Mouse (Mus musculus) natural killer cell, adult 2 months (primary cell): ENCODE measurements around the gene Lpar4.

Experiments
- DNase-seq, 2 experiments: peaks; one replicate each; pipeline ENCODE4 v3.0.0; 2022; ENCODE audit warnings: low spot score in 2 of 2

Lpar4 gene

DNA sequence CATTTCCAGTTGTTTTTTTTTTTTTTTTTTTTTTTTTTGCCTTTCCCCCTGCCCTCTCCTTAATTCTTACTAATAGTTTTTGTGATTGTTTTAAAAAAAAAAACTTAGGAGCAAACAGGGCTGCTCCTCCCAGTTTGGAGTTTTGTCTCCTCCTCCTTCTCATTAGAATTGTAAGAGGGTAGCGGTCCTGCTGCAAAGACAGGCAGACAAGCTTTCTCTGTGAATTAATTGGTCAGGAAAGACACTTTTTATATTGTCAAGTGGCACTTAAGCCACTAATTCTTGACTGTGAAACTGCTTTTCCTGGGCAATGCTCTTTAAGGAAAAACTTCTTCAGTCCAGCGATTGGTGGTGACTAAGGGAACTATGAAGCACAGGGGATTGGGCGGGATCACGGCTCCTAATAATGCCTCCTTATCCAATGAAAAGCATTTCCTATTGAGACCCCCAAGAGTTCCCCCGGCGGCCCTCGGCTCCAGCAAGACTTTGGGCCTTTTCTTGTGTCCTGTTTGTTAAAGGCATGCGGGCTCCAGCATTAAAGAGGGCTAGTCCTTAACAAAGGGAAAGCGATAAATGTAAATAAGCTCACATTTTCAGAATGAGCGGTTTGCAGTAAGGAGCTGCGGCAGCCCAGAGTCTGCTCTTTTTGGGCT, at the start of gene Lpar4:
TSS of gene Lpar4 (plus strand) at position 451 of the 653 bp plus-strand sequence.
- no peak for DNase-seq

- no peak for DNase-seq
These were observed 49.0 kb upstream of the Lpar4 start for GRCm38 (mm10) chrX:106871426-106871825.

- no peak for DNase-seq
These were observed 48.5 kb upstream of the Lpar4 start for GRCm38 (mm10) chrX:106871894-106872293.

DNA sequence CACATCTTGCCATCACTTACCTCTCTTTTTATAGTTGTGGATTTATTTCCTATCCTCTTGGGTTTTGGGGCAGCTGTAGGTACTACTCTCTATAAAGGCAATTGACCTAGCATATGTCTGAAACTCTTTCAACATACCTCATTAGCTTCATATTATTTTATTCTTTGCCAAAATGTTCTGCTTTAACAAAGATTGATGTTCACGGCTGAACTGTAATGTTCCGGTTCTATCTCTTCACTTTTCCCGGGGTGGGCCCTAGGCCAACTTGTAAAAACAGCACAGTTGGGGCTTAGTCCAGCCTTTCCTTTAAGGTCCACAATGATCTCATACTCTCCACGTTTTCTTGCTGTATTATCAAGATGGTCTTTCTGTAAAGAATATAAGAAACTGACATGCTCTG, 48.1 kb upstream of the Lpar4 start:
- DNase-seq, result no peak

DNA sequence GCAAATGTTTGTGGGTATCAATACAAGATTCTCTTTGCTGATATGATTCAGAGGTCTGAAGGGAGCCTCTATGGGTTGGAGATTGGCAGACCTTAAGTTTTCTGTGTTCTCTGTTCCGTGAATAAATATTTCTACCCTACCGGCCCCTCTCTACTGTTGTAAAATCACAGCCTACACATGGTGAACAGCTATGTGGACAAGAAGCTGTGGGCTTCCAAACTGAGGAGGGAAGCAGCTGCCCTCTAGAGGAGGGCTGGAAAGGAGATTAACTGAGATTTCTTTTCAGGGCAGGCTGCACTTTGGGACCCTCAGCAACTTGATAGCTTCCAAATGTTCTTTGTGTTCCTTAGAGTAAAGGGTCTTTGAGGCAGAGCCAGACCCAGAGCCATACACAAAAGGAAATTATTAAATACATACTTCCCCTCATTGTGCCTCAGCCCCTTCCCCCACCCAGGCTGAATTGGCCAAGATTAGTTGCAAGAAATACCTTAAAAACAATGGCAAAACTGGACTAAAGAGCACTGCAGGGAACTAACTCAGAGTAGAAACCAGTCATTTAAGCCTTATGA, 22.6 kb upstream of the Lpar4 start:
- no peak for DNase-seq

- DNase-seq, result no peak
These were observed 599 bp downstream of the Lpar4 start for GRCm38 (mm10) chrX:106920828-106921619.

DNA sequence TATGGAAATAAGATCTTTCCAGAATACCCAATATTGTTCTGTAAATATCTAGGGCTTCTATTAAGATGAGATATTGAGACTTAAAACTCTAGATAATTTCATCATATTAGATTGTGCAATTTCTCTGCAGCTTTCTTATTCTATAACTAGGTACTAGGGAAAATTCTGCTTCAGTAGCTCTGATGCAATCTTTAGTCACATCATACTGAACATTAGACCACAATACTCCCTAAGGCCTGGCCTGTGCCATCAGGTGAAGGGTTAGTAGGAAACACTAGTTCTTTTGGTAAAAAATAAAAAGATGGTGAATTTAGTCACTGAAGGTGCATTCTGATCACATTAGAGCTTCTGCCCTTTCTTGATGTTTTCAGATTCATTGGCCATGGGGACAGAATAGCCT, 4.1 kb downstream of the Lpar4 start:
- no peak for DNase-seq

GRCm38 (mm10) chrX:106939326-106939725, 18.9 kb downstream of the Lpar4 start:
- no peak for DNase-seq

DNA sequence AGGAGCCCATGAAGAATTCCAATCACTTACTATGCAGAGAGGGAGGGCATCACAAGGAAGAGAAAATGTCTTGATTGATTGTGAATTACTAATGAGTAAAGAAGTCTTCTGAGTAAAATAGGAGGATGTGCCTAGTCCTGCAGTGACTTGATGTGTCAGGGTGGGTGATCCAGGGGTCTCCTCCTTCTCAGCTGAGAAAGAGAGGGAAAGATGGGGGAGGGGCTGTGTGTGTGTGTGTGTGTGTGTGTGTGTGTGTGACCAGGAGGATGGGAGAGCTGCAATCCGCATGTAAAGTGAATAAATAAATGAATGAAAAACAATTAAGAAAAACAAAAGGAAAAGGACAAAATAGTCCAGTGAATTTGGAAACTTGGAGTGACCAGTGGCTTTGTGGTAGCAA, 30.1 kb downstream of the Lpar4 start:
- no peak for DNase-seq

DNA sequence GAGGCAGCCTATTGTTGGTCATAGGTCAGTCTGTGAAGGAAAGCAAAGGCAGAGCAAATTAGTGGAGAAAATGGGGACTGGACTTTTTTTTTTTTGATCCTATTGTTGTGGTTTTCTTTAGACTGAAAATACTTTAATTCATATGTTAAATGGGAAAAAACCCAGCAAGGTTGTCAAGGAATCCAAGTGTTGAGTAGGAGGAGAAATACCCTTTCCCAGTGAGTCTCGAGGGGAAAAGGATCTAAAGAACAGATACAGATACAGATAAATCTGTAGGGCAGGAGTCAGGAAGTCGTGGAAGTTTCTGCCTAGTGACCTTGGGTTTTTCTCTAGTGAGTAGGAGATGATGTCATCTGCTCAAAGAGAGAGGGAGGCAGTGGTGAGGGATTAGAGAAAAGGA, 30.6 kb downstream of the Lpar4 start:
- no peak for DNase-seq

DNA sequence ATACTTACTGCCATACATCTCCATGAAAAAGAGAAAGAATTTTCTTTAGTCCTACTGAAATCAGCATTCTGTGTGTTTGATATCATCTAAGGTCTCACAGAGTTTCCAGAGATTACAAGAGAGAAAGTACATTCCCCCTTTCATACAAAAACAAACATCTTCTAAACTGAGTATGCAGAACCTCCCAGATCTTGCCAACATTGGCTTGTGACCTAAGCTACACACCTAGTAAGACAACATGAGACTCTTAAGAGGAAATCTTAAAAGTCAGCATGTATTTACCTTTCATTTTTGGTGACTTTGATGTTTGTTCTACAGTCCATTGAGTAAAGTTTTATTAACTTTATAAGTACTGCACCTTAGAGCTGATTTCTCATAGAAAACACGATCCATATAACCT, 33.4 kb downstream of the Lpar4 start:
- DNase-seq, result no peak

DNA sequence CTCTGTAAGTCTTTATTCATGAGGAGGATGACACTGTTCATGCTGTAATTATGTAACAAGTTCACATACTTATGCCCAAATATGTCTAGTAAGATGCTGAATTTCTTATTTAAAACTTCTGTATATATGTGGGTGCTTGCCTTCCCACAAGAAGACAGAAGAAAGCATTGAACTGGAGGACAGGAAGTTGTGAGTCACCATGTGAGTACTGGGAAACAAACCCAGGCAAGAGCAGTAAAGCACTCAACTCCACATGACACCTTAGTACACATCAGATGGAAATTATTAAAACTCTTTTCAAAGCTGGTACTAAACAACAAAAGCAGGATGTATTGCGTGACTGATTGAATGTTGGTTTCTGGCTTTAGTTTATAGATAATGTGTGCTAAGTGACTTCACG, 41.8 kb downstream of the Lpar4 start:
- DNase-seq, result peak in 1 of 2 experiments; percentile 1

DNA sequence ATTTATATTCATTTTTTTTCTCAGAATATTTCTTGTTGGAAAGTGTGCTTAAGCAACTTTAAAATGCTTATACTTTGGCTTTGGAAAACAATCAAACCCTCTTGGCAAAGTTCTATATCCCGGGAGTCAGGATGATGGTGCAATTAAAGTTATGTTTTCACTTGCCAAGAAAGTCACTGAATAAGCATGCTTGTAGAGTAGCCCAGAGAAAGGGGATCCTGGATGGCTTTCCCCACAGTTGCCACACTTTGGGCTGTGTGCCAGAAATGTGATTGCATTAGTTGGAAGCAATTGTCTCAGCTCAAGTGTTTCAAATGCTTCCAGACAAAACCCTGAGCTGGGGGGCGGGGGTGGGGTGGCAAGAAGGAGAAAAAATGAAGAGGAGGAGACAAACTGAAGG, 43.9 kb downstream of the Lpar4 start:
- DNase-seq, result no peak
